Comparison of ENCODE assay signal across 22 mouse cellular contexts in the genomic region with DNA sequence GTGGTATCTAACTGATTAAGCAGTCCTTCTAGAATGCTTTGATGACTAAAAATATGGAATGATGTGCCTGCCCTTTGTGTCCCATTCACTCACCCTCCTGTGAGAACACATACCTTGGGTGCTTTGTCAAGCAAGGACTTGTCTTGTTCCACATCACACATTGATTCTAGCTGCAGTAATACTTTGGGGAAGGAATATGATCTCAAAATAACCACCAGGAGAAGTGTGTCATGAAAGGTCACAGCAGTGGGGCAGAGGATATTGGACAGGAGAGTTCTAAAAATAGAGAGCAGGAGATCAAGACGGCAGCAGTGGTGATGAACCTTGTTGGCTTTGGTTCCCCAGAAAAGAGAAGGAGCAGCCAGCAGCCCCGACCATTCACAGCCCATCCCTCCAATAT. TPM values are rescaled to one million over a fixed set of nuclear protein-coding genes. Genes with fewer than 3 reads are reported as not detected.
DNase-seq lines count a peak whose midpoint lies in the region; ATAC-seq and TF ChIP-seq lines count a peak whose summit lies in the region.
"Had no signal": no experiment of that assay in that cellular context is flagged by ENCODE, and none has a peak within 500 bp of the region (broad histone marks: within the 10 kb centered on the region; RNA-seq: fewer than 3 reads in every experiment).

No protein-coding gene starts in this region.

- no peak for TF ChIP-seq POLR2A in embryonic fibroblast, embryonic 13.5 days (IDR thresholded peaks at IDR 0.05; ENCODE audit: low read depth, low read length)

- DNase-seq in gastrocnemius, adult 2 months: peak; percentile 42
- no peak for DNase-seq in gastrocnemius, postnatal 25 days
- no peak for DNase-seq in heart, postnatal 25 days (ENCODE audit: low spot score)
- no peak for DNase-seq in layer of hippocampus, postnatal 36 days
- no peak for DNase-seq in lung, postnatal 4 days
- DNase-seq: adrenal gland, postnatal 14 days; cerebellum, adult 18-20 months; cerebellum, adult 9-11 months; cerebellum, postnatal 36 days; forebrain, postnatal 0 days; gastrocnemius, postnatal 10 days; kidney, adult 2 months had no signal

- H3K9me3 ChIP-seq in heart, embryonic 11.5 days (replicated peaks; ENCODE audit: control insufficient read depth, low read length): no peaks in the 10 kb centered on the region
- no peaks in the 10 kb centered on the region for H3K9me3 ChIP-seq in heart, embryonic 16.5 days (replicated peaks; ENCODE audit: control insufficient read depth, low read length)
- H3K9me3 ChIP-seq: embryonic facial prominence, embryonic 13.5 days; forebrain, embryonic 13.5 days; hindbrain, embryonic 15.5 days; kidney, embryonic 15.5 days had no signal

- intact Hi-C loops in gastrocnemius, adult 2 months (cut with DNase I): loop anchor here (2.0 kb wide), 1 partner anchor 22 kb away; no protein-coding TSS in a partner anchor
- intact Hi-C loops in heart, postnatal 25 days (cut with DNase I): no loop called here

- 32% methylated on average over 2 of the region's 2 CpGs for WGBS in heart, embryonic 11.5 days (ENCODE audit: insufficient replicate concordance)
- 38% methylated on average over 2 of the region's 2 CpGs for WGBS in heart, embryonic 16.5 days

- H3K9ac ChIP-seq in heart, embryonic 11.5 days (ENCODE audit: low read depth, low read length): no peak overlapping the region
- H3K9ac ChIP-seq in heart, embryonic 16.5 days (ENCODE audit: low read length): no peak overlapping the region
- H3K9ac ChIP-seq: embryonic facial prominence, embryonic 13.5 days; forebrain, embryonic 13.5 days; forebrain, postnatal 0 days; hindbrain, embryonic 15.5 days; kidney, embryonic 15.5 days had no signal

- peak overlapping the region; percentile 84 for H3K27ac ChIP-seq in gastrocnemius, adult 2 months
- H3K27ac ChIP-seq in heart, embryonic 11.5 days (ENCODE audit: low read depth, low read length): peak overlapping the region; percentile 59
- peak overlapping the region; percentile 72 for H3K27ac ChIP-seq in embryonic fibroblast, embryonic 13.5 days (ENCODE audit: insufficient read depth, low read length)
- peak overlapping the region; percentile 47 for H3K27ac ChIP-seq in heart, embryonic 16.5 days (ENCODE audit: low read length)
- H3K27ac ChIP-seq: embryonic facial prominence, embryonic 13.5 days; forebrain, embryonic 13.5 days; hindbrain, embryonic 15.5 days; kidney, embryonic 15.5 days had no signal

- H3K36me3 ChIP-seq in heart, embryonic 11.5 days (ENCODE audit: control insufficient read depth, insufficient read depth, low read length): 0 out of 2 replicates have a peak, but pooled peaks cover 2% of the 10 kb centered on the region
- no peaks in the 10 kb centered on the region for H3K36me3 ChIP-seq in heart, embryonic 16.5 days (ENCODE audit: control insufficient read depth, insufficient read depth)
- H3K36me3 ChIP-seq: embryonic facial prominence, embryonic 13.5 days; hindbrain, embryonic 15.5 days had no signal

- no peak for TF ChIP-seq CTCF in gastrocnemius, adult 2 months (IDR thresholded peaks at IDR 0.05)
- no peak for TF ChIP-seq CTCF in embryonic fibroblast, embryonic 13.5 days (IDR thresholded peaks at IDR 0.05; ENCODE audit: borderline replicate concordance, insufficient read depth, low read length)

- H3K4me3 ChIP-seq in gastrocnemius, adult 2 months: peak overlapping the region; percentile 58
- no peak overlapping the region for H3K4me3 ChIP-seq in heart, embryonic 11.5 days (ENCODE audit: low read depth, low read length)
- H3K4me3 ChIP-seq in embryonic fibroblast, embryonic 13.5 days (ENCODE audit: insufficient read depth, low read length): no peak overlapping the region
- H3K4me3 ChIP-seq in heart, embryonic 16.5 days (ENCODE audit: low read length): no peak overlapping the region
- H3K4me3 ChIP-seq: embryonic facial prominence, embryonic 13.5 days; forebrain, embryonic 13.5 days; hindbrain, embryonic 15.5 days; kidney, embryonic 15.5 days had no signal

- no peaks in the 10 kb centered on the region for H3K27me3 ChIP-seq in heart, embryonic 11.5 days (ENCODE audit: control insufficient read depth, insufficient read depth, low read length)
- H3K27me3 ChIP-seq in heart, embryonic 16.5 days (ENCODE audit: control insufficient read depth, insufficient read depth, low read length): no peaks in the 10 kb centered on the region
- H3K27me3 ChIP-seq: embryonic facial prominence, embryonic 13.5 days; forebrain, embryonic 13.5 days; hindbrain, embryonic 15.5 days; kidney, embryonic 15.5 days had no signal

- 0 out of 2 replicates have a peak, but pooled peaks have one; percentile 39 for ATAC-seq in heart, embryonic 11.5 days (replicated peaks; ENCODE audit: insufficient number of reproducible peaks, low FRiP score, low TSS enrichment)
- ATAC-seq in heart, embryonic 16.5 days (replicated peaks; ENCODE audit: extremely low read depth, insufficient read depth, low FRiP score): peak; percentile 52; the same call in 1 of the 2 replicates
- ATAC-seq: forebrain, embryonic 13.5 days; forebrain, postnatal 0 days; intestine, embryonic 16.5 days had no signal

- H3K4me2 ChIP-seq in heart, embryonic 11.5 days: peak overlapping the region; percentile 33; the same call in 1 of the 2 replicates
- H3K4me2 ChIP-seq in heart, embryonic 16.5 days (ENCODE audit: low read depth, low read length): peak overlapping the region; percentile 14; the same call in 1 of the 2 replicates
- H3K4me2 ChIP-seq: embryonic facial prominence, embryonic 13.5 days; forebrain, embryonic 13.5 days; hindbrain, embryonic 15.5 days; kidney, embryonic 15.5 days had no signal

- H3K4me1 ChIP-seq in heart, embryonic 11.5 days (ENCODE audit: control insufficient read depth, insufficient read depth, low read length): peaks cover 3% of the 10 kb centered on the region; the same call in 1 of the 2 replicates
- peaks cover 16% of the 10 kb centered on the region for H3K4me1 ChIP-seq in embryonic fibroblast, embryonic 13.5 days (ENCODE audit: control insufficient read depth, insufficient read depth, low read length)
- H3K4me1 ChIP-seq in heart, embryonic 16.5 days (ENCODE audit: control insufficient read depth, insufficient read depth, low read length): peaks cover 12% of the 10 kb centered on the region
- H3K4me1 ChIP-seq: embryonic facial prominence, embryonic 13.5 days; forebrain, embryonic 13.5 days; hindbrain, embryonic 15.5 days had no signal

RNA-seq across cellular contexts. Expression of gene Ccn1, which starts 25.0 kb away (rescaled TPM):
- total RNA-seq in gastrocnemius, adult 2 months (2021): 10 to 100 TPM; 20.8 to 52.2 TPM
- 10 to 100 TPM; 18.2 to 21.4 TPM for total RNA-seq in gastrocnemius, postnatal 25 days (2021)
- polyA plus RNA-seq in heart, embryonic 11.5 days (2014; fragmentation: Nextera tagmentation; extraction: Ambion mirVana): 55.6 and 61.9 TPM in 2 replicates
- 10 to 100 TPM; 46.8 to 75.2 TPM for total RNA-seq in heart, postnatal 25 days (2021)
- 464 and 759 TPM in 2 replicates for polyA plus RNA-seq in embryonic fibroblast, embryonic 13.5 days (2011; ENCODE audit: insufficient read length, low read depth, missing spikeins)
- 55.4 and 61.1 TPM in 2 replicates for polyA plus RNA-seq in heart, embryonic 16.5 days (2015; fragmentation: Nextera tagmentation; extraction: Ambion mirVana)
- total RNA-seq in layer of hippocampus, postnatal 36 days (2021): 1 to 10 TPM; 4.4 TPM
- total RNA-seq: granulocyte monocyte progenitor cell, adult 5-6 weeks; MEL had no signal
